Mouse (Mus musculus): Measurements from ENCODE around the gene Stard3. TPM values are rescaled to one million over a fixed set of nuclear protein-coding genes. Genes with fewer than 3 reads are reported as not detected.
"Not testable (repeated sequence)": the region's sequence is repeated elsewhere in the genome, so short reads cannot be mapped to it uniquely, and the experiment has no call there.

Stard3 gene
- polyA plus RNA-seq, 1 experiment from 2014 or later: 42.7 TPM

GRCm38 (mm10) chr11:98379379-98379778 lies 21.2 kb downstream of the Stard3 start:
- no peak overlapping the region for H3K4me2 ChIP-seq
- H3K4me3 ChIP-seq (ENCODE audit: low read depth, low read length): no peak overlapping the region
- H3K4me1 ChIP-seq (ENCODE audit: insufficient read depth): no peaks in the 10 kb centered on the region
- WGBS: 76% methylated on average over 7 of the region's 7 CpGs
- H3K36me3 ChIP-seq (ENCODE audit: insufficient read depth): peaks cover 66% of the 10 kb centered on the region
- peak overlapping the region; percentile 42; the same call in 1 of the 2 replicates for H3K27ac ChIP-seq (ENCODE audit: low read depth)
- no peak for TF ChIP-seq CTCF (IDR thresholded peaks at IDR 0.05; ENCODE audit: low read depth)
- H3K9me3 ChIP-seq (ENCODE audit: low read depth, low read length): no peaks in the 10 kb centered on the region
- ATAC-seq (ENCODE audit: insufficient read depth): no peak
- DNase-seq: no peak
- H3K9ac ChIP-seq: no peak overlapping the region
- no peaks in the 10 kb centered on the region for H3K27me3 ChIP-seq (ENCODE audit: insufficient read depth, low read length)

- no peak overlapping the region for H3K4me2 ChIP-seq
- H3K36me3 ChIP-seq (ENCODE audit: insufficient read depth): peaks cover 59% of the 10 kb centered on the region
- ATAC-seq (ENCODE audit: insufficient read depth): no peak
- no peak for TF ChIP-seq CTCF (IDR thresholded peaks at IDR 0.05; ENCODE audit: low read depth)
- no peaks in the 10 kb centered on the region for H3K9me3 ChIP-seq (ENCODE audit: low read depth, low read length)
- H3K9ac ChIP-seq: peak overlapping the region; percentile 16; the same call in 1 of the 2 replicates
- peaks cover 5% of the 10 kb centered on the region; the same call in 1 of the 2 replicates for H3K27me3 ChIP-seq (ENCODE audit: insufficient read depth, low read length)
- 66% methylated on average over 6 of the region's 6 CpGs for WGBS
- no peaks in the 10 kb centered on the region for H3K4me1 ChIP-seq (ENCODE audit: insufficient read depth)
- no peak overlapping the region for H3K4me3 ChIP-seq (ENCODE audit: low read depth, low read length)
- DNase-seq: no peak
- H3K27ac ChIP-seq (ENCODE audit: low read depth): no peak overlapping the region
Measured at GRCm38 (mm10) chr11:98380106-98380505, 21.9 kb downstream of the Stard3 start.

- Histone ChIP-seq H3K9me3 (ENCODE audit: low read depth, low read length) (no peaks in the 10 kb centered on the region), H3K4me3 (ENCODE audit: low read depth, low read length) (no peak overlapping the region), H3K27me3 (ENCODE audit: insufficient read depth, low read length) (peaks cover 21% of the 10 kb centered on the region), H3K9ac (no peak overlapping the region), H3K36me3 (ENCODE audit: insufficient read depth) (peaks cover 44% of the 10 kb centered on the region), H3K4me1 (ENCODE audit: insufficient read depth) (no peaks in the 10 kb centered on the region), H3K4me2 (no peak overlapping the region), H3K27ac (ENCODE audit: low read depth) (no peak overlapping the region)
- no peak for TF ChIP-seq CTCF (IDR thresholded peaks at IDR 0.05; ENCODE audit: low read depth)
- no peak for DNase-seq
- ATAC-seq (ENCODE audit: insufficient read depth): no peak
- WGBS: 91% methylated on average over 2 of the region's 2 CpGs
Measured at GRCm38 (mm10) chr11:98381651-98382050, 23.5 kb downstream of the Stard3 start.

- H3K9ac ChIP-seq; H3K4me1 ChIP-seq (ENCODE audit: insufficient read depth); H3K9me3 ChIP-seq (ENCODE audit: low read depth, low read length); H3K27ac ChIP-seq (ENCODE audit: low read depth); H3K4me2 ChIP-seq; DNase-seq; ATAC-seq (ENCODE audit: insufficient read depth); H3K4me3 ChIP-seq (ENCODE audit: low read depth, low read length): not testable (repeated sequence)
- peak; percentile 19; the same call in 1 of the 2 replicates for TF ChIP-seq CTCF (IDR thresholded peaks at IDR 0.05; ENCODE audit: low read depth)
- peaks cover 28% of the 10 kb centered on the region for H3K27me3 ChIP-seq (ENCODE audit: insufficient read depth, low read length)
- peaks cover 36% of the 10 kb centered on the region for H3K36me3 ChIP-seq (ENCODE audit: insufficient read depth)
- WGBS: 11% methylated on average over 2 of the region's 2 CpGs
Measured at GRCm38 (mm10) chr11:98382405-98382804, 24.2 kb downstream of the Stard3 start.

- no peaks in the 10 kb centered on the region for H3K4me1 ChIP-seq (ENCODE audit: insufficient read depth)
- H3K27me3 ChIP-seq (ENCODE audit: insufficient read depth, low read length): peaks cover 37% of the 10 kb centered on the region
Measured at GRCm38 (mm10) chr11:98383261-98384030, 25.3 kb downstream of the Stard3 start, which contains the start of gene Tcap. Tcap (plus strand) TSS chr11:98383811.

GRCm38 (mm10) chr11:98384216-98384615 lies 26.0 kb downstream of the Stard3 start:
- Histone ChIP-seq H3K9ac (no peak overlapping the region), H3K36me3 (ENCODE audit: insufficient read depth) (peaks cover 18% of the 10 kb centered on the region), H3K9me3 (ENCODE audit: low read depth, low read length) (no peaks in the 10 kb centered on the region), H3K27ac (ENCODE audit: low read depth) (no peak overlapping the region), H3K4me1 (ENCODE audit: insufficient read depth) (no peaks in the 10 kb centered on the region), H3K4me2 (peak overlapping the region; percentile 15; the same call in 1 of the 2 replicates), H3K27me3 (ENCODE audit: insufficient read depth, low read length) (peaks cover 37% of the 10 kb centered on the region), H3K4me3 (ENCODE audit: low read depth, low read length) (no peak overlapping the region)
- 72% methylated on average over 20 of the region's 20 CpGs for WGBS
- DNase-seq: no peak
- TF ChIP-seq CTCF (IDR thresholded peaks at IDR 0.05; ENCODE audit: low read depth): no peak
- no peak for ATAC-seq (ENCODE audit: insufficient read depth)

More at GRCm38 (mm10) chr11:98383261-98384030, 25.3 kb downstream of the Stard3 start, which contains the start of gene Tcap:
- no peak for ATAC-seq (ENCODE audit: insufficient read depth)
- Histone ChIP-seq H3K9ac (no peak within 1 kb of the TSS), H3K9me3 (ENCODE audit: low read depth, low read length) (no peaks in the 10 kb centered on the region), H3K27ac (ENCODE audit: low read depth) (no peak within 1 kb of the TSS), H3K4me2 (peak within 1 kb of the TSS; percentile 15; the same call in 1 of the 2 replicates), H3K36me3 (ENCODE audit: insufficient read depth) (peaks cover 26% of the 10 kb centered on the region), H3K4me3 (ENCODE audit: low read depth, low read length) (no peak within 1 kb of the TSS)
- WGBS: 54% methylated on average over 14 of the region's 14 CpGs
- TF ChIP-seq CTCF (IDR thresholded peaks at IDR 0.05; ENCODE audit: low read depth): no peak
- DNase-seq: no peak

All from lung, embryonic 14.5 days (tissue).